Comparison of ENCODE assay signal across 7 mouse cellular contexts in the genomic region with DNA sequence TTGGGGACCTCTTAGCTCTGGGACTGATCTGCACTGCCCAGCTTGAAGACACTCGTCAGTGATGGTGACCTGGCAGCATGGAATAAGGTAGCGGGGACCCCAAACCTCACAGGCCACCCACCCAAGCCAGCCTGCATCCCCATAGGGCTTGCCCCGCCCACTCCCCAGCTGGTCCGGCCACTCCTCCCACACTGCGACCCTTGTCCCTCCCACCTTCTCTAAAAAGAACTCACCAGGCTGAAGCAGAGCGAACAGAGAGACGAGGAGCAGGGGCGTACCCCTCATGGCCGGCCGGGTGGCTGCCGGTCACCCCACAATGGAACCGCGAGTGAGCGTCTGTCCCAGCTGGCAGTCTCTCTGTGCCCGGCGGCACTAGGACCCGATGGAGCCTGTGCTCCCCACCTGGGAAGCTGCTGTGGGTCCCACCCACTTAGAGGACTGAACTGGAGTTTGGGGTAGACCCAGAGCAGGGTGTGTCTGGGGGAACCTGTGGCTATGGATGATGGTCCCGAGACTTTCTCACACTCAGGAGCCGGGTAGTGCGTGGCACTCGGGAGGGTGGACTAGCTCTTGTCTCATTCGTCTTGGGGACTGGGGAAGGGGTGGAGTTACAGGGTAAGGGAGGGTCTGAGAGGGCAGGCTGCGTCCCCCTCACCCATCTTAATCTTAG. TPM values are rescaled to one million over a fixed set of nuclear protein-coding genes. Genes with fewer than 3 reads are reported as not detected.
A peak's percentile ranks its signal among the peaks of the same experiment; 100 is the strongest.
DNase-seq lines count a peak whose midpoint lies in the region; ATAC-seq and TF ChIP-seq lines count a peak whose summit lies in the region.

TSS of gene Chrnb4 (minus strand) at position 569 of the 670 bp plus-strand sequence.

- H3K27ac ChIP-seq in lung, embryonic 14.5 days (ENCODE audit: low read depth) = no peak within 1 kb of the TSS
- H3K27ac ChIP-seq in embryonic facial prominence, embryonic 13.5 days = no peak within 1 kb of the TSS
- H3K27ac ChIP-seq in hindbrain, embryonic 16.5 days (ENCODE audit: low read depth, low read length) = no peak within 1 kb of the TSS
- no peak within 1 kb of the TSS for H3K27ac ChIP-seq in neural tube, embryonic 12.5 days

- H3K4me2 ChIP-seq in lung, embryonic 14.5 days = peak within 1 kb of the TSS; percentile 87
- H3K4me2 ChIP-seq in embryonic facial prominence, embryonic 13.5 days = peak within 1 kb of the TSS; percentile 91
- peak within 1 kb of the TSS; percentile 60 for H3K4me2 ChIP-seq in hindbrain, embryonic 16.5 days (ENCODE audit: low read length)
- peak within 1 kb of the TSS; percentile 68 for H3K4me2 ChIP-seq in neural tube, embryonic 12.5 days (replicated peaks)

- peak within 1 kb of the TSS; percentile 46 for H3K4me3 ChIP-seq in lung, embryonic 14.5 days (ENCODE audit: low read depth, low read length)
- H3K4me3 ChIP-seq in lung, adult 2 months (replicated peaks; ENCODE audit: extremely low read depth, low read depth, low read length) = no peak within 1 kb of the TSS
- H3K4me3 ChIP-seq in embryonic facial prominence, embryonic 13.5 days = peak within 1 kb of the TSS; percentile 60
- peak within 1 kb of the TSS; percentile 39 for H3K4me3 ChIP-seq in hindbrain, embryonic 16.5 days (ENCODE audit: low read length)
- H3K4me3 ChIP-seq in neural tube, embryonic 12.5 days = peak within 1 kb of the TSS; percentile 39

- no peak for TF ChIP-seq CTCF in lung, embryonic 14.5 days (IDR thresholded peaks at IDR 0.05; ENCODE audit: low read depth)
- TF ChIP-seq CTCF in lung, adult 2 months (IDR thresholded peaks at IDR 0.05; ENCODE audit: insufficient read depth, low read length) = no peak

- H3K4me1 ChIP-seq in lung, embryonic 14.5 days (ENCODE audit: insufficient read depth) = no peaks in the 10 kb centered on the region
- H3K4me1 ChIP-seq in lung, adult 2 months (ENCODE audit: control insufficient read depth, insufficient read depth, low read length) = no peaks in the 10 kb centered on the region
- H3K4me1 ChIP-seq in embryonic facial prominence, embryonic 13.5 days = peaks cover 12% of the 10 kb centered on the region
- H3K4me1 ChIP-seq in hindbrain, embryonic 16.5 days (ENCODE audit: control insufficient read depth, insufficient read depth, low read depth, low read length) = peaks cover 10% of the 10 kb centered on the region
- peaks cover 23% of the 10 kb centered on the region for H3K4me1 ChIP-seq in neural tube, embryonic 12.5 days

- peak within 1 kb of the TSS; percentile 49 for H3K9ac ChIP-seq in lung, embryonic 14.5 days
- H3K9ac ChIP-seq in embryonic facial prominence, embryonic 13.5 days = peak within 1 kb of the TSS; percentile 71
- H3K9ac ChIP-seq in hindbrain, embryonic 16.5 days (ENCODE audit: low read depth, low read length) = peak within 1 kb of the TSS; percentile 6
- peak within 1 kb of the TSS; percentile 48; the same call in 1 of the 2 replicates for H3K9ac ChIP-seq in neural tube, embryonic 12.5 days

- H3K27me3 ChIP-seq in lung, embryonic 14.5 days (ENCODE audit: insufficient read depth, low read length) = 0 out of 2 replicates have a peak, but pooled peaks cover 3% of the 10 kb centered on the region
- H3K27me3 ChIP-seq in embryonic facial prominence, embryonic 13.5 days = peaks cover 5% of the 10 kb centered on the region; the same call in 1 of the 2 replicates
- no peaks in the 10 kb centered on the region for H3K27me3 ChIP-seq in hindbrain, embryonic 16.5 days (replicated peaks; ENCODE audit: control insufficient read depth, insufficient read depth, low read length)
- H3K27me3 ChIP-seq in neural tube, embryonic 12.5 days (replicated peaks) = no peaks in the 10 kb centered on the region

- H3K36me3 ChIP-seq in lung, embryonic 14.5 days (ENCODE audit: insufficient read depth) = no peaks in the 10 kb centered on the region
- H3K36me3 ChIP-seq in embryonic facial prominence, embryonic 13.5 days = no peaks in the 10 kb centered on the region
- no peaks in the 10 kb centered on the region for H3K36me3 ChIP-seq in hindbrain, embryonic 16.5 days (ENCODE audit: control insufficient read depth, insufficient read depth, low read length)
- no peaks in the 10 kb centered on the region for H3K36me3 ChIP-seq in neural tube, embryonic 12.5 days

- WGBS in lung, embryonic 14.5 days = under 1% methylated on average over 23 of the region's 23 CpGs
- WGBS in lung, adult 2 months = 2% methylated on average over 23 of the region's 23 CpGs
- WGBS in embryonic facial prominence, embryonic 13.5 days = under 1% methylated on average over 23 of the region's 23 CpGs
- WGBS in hindbrain, embryonic 16.5 days = 2% methylated on average over 23 of the region's 23 CpGs
- WGBS in neural tube, embryonic 12.5 days = under 1% methylated on average over 23 of the region's 23 CpGs

- DNase-seq in lung, embryonic 14.5 days = peak; percentile 27
- DNase-seq in lung, adult 2 months = no peak
- no peak for DNase-seq in lung, postnatal 10 days

- H3K9me3 ChIP-seq in lung, embryonic 14.5 days (ENCODE audit: low read depth, low read length) = no peaks in the 10 kb centered on the region
- no peaks in the 10 kb centered on the region for H3K9me3 ChIP-seq in embryonic facial prominence, embryonic 13.5 days
- no peaks in the 10 kb centered on the region for H3K9me3 ChIP-seq in hindbrain, embryonic 16.5 days (ENCODE audit: control insufficient read depth, low read length)
- no peaks in the 10 kb centered on the region for H3K9me3 ChIP-seq in neural tube, embryonic 12.5 days

- ATAC-seq in lung, embryonic 14.5 days (ENCODE audit: insufficient read depth) = peak; percentile 75; the same call in 1 of the 2 replicates
- ATAC-seq in embryonic facial prominence, embryonic 13.5 days (ENCODE audit: insufficient number of reproducible peaks, insufficient read depth, low FRiP score, low TSS enrichment, low read depth) = no peak
- ATAC-seq in hindbrain, embryonic 16.5 days = peak; percentile 42; the same call in 1 of the 2 replicates
- peak; percentile 51 for ATAC-seq in neural tube, embryonic 12.5 days (ENCODE audit: low FRiP score, low read depth)
- ATAC-seq in inflammation-experienced regulatory T-cells, adult 6 months = no peak

- no peak for TF ChIP-seq POLR2A in lung, adult 2 months (IDR thresholded peaks at IDR 0.05; ENCODE audit: borderline replicate concordance, extremely low read depth, low read depth, low read length)

RNA-seq across cellular contexts. Expression of gene Chrnb4, which starts in this region (rescaled TPM):
- polyA plus RNA-seq in lung, embryonic 14.5 days (2014; fragmentation: Nextera tagmentation; extraction: Ambion mirVana) = 0.04 TPM in 1 of 2 replicates, not detected in the other
- 0.15 and 0.30 TPM in 2 replicates for polyA plus RNA-seq in lung, adult 2 months (2012; rRNA removed)
- 0.26 and 0.28 TPM in 2 replicates for polyA plus RNA-seq in embryonic facial prominence, embryonic 13.5 days (2015; fragmentation: Nextera tagmentation; extraction: Ambion mirVana)
- polyA plus RNA-seq in hindbrain, embryonic 16.5 days (2015; fragmentation: Nextera tagmentation; extraction: Ambion mirVana) = 1.5 and 1.6 TPM in 2 replicates
- 2.7 and 3.7 TPM in 2 replicates for polyA plus RNA-seq in neural tube, embryonic 12.5 days (2016; fragmentation: Nextera tagmentation; extraction: Ambion mirVana)
- polyA plus RNA-seq in inflammation-experienced regulatory T-cells, adult 6 months (2017; shearing (Covaris generic)) = not detected

Comparison
In these comparisons a context has a peak if more than half of its experiments do, and no peak if none do; other contexts are left out.
1. Peak in DNase-seq, ATAC-seq, H3K4me3 ChIP-seq, H3K9ac ChIP-seq and H3K4me2 ChIP-seq in lung, embryonic 14.5 days; RNA of the gene not detected or under 1 TPM.
2. ATAC-seq: peak in hindbrain, embryonic 16.5 days (single experiment) and neural tube, embryonic 12.5 days (single experiment); none in embryonic facial prominence, embryonic 13.5 days (single experiment) and inflammation-experienced regulatory T-cells, adult 6 months (single experiment).
3. H3K9ac ChIP-seq: peak in every context shown above with its lines; median percentile 71 in embryonic facial prominence, embryonic 13.5 days; 49 in lung, embryonic 14.5 days; 48 in neural tube, embryonic 12.5 days; 6 in hindbrain, embryonic 16.5 days.
4. Peak in every context shown above with its lines, with median percentiles within 50 percentile points of each other: H3K4me2 ChIP-seq.